Mouse (Mus musculus): ENCODE measurements around the gene Sult1c1. TPM values are rescaled to one million over a fixed set of nuclear protein-coding genes. Genes with fewer than 3 reads are reported as not detected.

Gene Sult1c1
- 0.13 TPM for polyA plus RNA-seq (2014; fragmentation: Illumina TruSeq; extraction: RNeasy Lipid Tissue Mini Kit (QIAGEN cat#74804); ENCODE audit: low read depth, low replicate concordance)

GRCm38 (mm10) chr17:53990574-53990973 lies at the start of gene Sult1c1:
TSS of gene Sult1c1 (minus strand) at chr17:53990674.

Other genes with a start within 250 kb of the Sult1c1 start
- 0.11 TPM for gene Sult1c2, start 144.3 kb downstream of the Sult1c1 start, polyA plus RNA-seq (2014; fragmentation: Illumina TruSeq; extraction: RNeasy Lipid Tissue Mini Kit (QIAGEN cat#74804); ENCODE audit: low read depth, low replicate concordance)